Mouse (Mus musculus): ENCODE measurements around the gene Nhsl2.

The Nhsl2 gene

GRCm38 (mm10) chrX:102042386-102042785 lies 193.2 kb downstream of the Nhsl2 start:
- DNase-seq (ENCODE audit: low read depth, low spot score) = no peak

GRCm38 (mm10) chrX:102050552-102050951 lies 201.4 kb downstream of the Nhsl2 start:
- no peak for DNase-seq (ENCODE audit: low read depth, low spot score)

DNA sequence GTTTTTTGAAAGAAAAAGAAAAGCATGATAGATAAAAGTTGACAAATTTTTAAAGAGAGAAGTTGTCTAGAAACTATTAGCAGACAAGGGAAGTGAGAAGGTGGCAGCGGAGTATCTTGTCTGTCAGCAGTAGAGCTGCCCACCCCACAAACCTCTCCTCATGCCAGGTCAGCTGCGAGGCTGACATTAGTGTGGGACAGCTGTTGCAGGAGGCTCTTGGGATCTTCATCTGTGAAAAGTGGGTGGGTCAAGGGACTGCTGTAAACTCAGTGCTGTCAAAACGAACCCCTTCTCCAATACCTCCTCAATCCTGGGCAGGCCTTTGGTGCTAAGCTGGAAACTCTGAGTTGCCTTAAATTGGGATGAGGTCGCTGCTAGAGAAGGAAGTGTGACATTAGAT lies 202.0 kb downstream of the Nhsl2 start:
- DNase-seq (ENCODE audit: low read depth, low spot score) = no peak

DNA sequence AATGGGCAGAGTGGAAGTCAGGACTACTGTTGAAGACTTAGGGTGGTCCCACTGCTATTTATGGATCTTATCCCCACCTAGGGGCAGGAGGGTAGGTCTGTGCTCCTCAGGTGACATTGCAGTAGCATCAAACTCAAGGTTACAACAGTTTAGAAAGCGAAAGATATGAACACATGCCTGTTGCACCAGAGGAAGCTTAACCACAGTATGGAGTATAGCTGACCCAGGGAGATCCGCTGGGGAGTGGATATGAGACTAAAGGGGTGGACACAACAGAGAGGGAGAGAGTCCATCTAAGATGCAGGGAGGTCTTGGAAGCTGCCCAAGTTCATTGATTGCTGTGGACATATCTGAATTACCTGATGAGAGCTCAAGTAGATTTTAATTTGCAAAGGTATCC lies 204.2 kb downstream of the Nhsl2 start:
- no peak for DNase-seq (ENCODE audit: low read depth, low spot score)

- no peak for DNase-seq (ENCODE audit: low read depth, low spot score)
Observed at GRCm38 (mm10) chrX:102054009-102054408, 204.8 kb downstream of the Nhsl2 start.

DNA sequence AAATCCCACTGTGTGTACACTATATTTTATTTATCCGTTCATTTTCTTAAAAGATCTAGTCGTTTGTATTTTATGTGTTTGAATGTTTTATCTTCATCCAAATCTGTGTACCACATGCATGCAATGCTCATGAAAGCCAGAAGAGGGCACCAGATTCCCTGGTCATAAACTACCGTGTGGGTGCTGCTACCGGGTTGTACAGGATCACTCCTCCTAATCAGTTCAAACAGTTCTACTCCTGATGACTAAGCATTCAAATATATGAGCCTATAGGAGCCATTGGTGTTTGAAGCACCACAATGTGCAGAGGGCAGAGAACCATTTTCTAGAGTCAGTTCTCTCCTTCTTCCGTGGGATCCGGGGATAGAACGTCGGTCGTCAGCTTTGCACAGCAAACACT lies 210.3 kb downstream of the Nhsl2 start:
- DNase-seq (ENCODE audit: low read depth, low spot score) = peak; percentile 38

DNA sequence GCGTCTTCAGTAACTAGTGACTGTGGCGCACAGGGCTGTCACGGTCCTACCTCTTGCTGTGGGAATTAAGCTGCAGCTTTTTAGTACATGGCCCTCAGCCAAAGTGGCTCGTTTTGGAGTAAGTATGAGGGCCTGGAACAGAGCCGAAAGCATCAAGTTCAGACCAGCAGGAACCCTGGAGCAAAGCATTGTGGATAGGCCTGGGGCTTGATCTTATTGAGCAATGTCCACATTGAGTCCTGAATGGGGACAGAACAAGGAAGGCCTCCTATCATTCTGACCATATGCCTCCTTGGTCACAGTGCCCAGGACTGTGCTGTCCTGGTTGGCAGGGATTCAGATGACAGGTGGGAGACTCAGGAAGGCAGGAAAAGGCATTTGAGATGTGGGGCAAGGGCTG lies 211.1 kb downstream of the Nhsl2 start:
- no peak for DNase-seq (ENCODE audit: low read depth, low spot score)

- DNase-seq (ENCODE audit: low read depth, low spot score) = no peak
Observed at GRCm38 (mm10) chrX:102060891-102061290, 211.7 kb downstream of the Nhsl2 start.

DNA sequence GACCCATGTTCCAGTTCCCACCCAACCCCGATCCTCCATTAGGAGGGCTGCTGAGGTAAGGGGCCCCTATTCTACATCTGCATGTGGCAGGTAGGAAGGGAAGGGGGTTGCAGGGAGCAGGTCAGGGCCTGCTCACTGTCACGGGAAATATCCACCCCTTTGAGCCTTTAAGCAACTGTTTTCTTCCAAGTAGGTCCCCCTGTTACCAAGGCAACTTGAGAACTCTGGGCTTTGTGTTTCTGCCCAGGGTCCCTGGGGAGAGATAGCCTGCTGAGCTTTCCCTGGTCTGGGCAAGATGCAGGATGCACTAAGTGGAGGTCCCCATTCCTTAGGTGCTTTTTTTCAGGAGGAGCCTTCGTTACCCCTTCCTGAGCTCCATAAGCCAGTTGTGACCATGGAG lies 214.9 kb downstream of the Nhsl2 start:
- no peak for DNase-seq (ENCODE audit: low read depth, low spot score)

GRCm38 (mm10) chrX:102065213-102065775 lies 216.1 kb downstream of the Nhsl2 start:
- DNase-seq (ENCODE audit: low read depth, low spot score) = no peak

- DNase-seq (ENCODE audit: low read depth, low spot score) = peak; percentile 64
Observed at GRCm38 (mm10) chrX:102066134-102066533, 216.9 kb downstream of the Nhsl2 start.

DNA sequence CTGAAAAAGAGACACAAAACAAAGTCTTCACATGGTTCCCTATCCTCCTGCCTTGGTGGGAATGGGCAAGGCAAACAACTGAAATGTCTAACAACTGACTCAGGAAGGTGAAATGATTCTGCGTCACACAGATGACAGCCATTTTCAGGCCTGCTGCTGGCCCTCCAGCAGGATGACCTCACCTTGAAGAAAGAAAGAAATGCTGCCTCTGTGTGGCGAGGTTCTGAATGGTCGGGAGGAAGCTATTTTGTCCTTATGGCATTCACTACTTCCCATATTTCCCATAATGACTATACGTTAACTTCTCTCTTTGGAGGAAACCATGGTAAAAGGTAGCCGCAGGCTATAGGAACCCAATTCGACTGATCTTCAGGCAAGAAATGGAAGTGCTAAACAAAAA lies 217.9 kb downstream of the Nhsl2 start:
- no peak for DNase-seq (ENCODE audit: low read depth, low spot score)

DNA sequence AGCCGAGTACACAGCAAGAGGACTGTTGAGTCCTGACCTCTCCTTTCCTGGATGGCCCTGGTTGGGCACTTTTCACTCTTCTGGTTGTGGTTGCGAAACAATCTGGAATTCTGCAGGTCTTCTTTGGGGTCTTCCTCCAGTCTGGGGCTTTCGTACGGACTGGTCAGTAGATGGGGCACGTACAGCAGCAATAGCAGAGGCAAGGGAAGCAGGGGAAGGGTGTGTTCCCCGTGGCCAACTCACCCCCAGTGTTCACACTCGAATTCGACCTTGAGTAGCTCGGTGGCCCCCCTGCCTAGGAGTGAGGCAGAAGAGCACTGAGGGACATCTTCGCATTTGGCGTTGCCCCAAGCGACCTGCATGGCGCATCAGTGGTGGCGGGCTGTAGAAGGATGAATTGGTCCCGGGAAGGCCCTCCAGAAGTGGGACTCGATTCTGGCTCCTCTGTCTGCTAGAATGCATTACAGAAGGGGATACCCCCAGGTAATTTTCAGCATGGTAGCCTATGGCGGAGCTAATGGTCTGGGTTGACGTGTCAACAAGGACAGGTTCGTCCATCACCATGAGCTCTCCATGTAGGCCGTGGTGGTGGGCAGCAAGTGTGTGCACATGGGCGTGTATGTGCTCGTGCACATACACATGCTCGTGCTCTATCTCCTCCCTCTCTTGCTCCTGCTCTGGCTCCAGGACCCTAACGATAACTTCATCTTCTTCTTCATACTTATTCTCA lies 219.8 kb downstream of the Nhsl2 start:
- DNase-seq (ENCODE audit: low read depth, low spot score) = no peak

DNA sequence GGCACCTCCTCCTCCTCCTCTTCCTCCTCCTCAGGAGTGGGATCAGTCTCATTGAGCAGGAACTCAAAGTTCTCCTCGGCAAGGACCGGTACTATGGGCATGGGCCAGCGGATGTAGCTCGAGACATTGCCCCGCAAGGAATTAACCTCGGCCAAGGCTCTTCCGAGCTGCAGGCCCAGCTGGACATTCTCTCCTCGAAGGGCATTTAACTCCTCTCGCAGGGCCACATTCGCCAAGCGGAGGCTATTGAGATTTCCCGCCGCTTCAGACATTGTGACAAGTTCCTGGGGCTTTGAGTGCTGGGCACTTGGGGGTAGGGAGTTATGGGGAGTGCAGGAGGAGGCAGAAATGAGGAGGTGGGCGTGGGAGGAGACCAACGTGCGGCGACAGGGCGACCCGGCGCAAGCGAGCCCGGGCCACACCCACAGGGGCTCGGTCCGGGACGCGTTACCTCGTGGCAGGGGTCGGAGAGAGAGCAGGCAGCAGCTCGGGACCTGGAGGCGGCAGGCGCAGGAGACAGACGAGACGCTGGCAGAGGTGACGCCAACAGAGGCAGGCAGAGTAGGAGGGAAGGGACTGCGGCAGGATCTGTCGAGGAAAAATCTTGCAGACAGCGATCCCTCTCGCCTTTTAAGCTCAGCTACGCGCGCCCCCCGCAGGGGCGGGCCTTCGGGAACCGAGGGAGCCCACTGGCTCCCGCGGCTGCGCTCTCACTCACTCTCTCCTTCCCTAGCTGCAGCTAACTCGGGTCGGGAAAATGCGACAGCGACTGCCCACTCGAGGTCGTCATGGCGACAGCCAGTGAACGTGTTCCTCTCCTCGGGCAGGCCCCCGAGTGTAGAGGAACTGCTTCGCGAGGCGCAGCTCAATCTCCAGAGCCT lies 221.6 kb downstream of the Nhsl2 start, which contains the start of gene Rtl5:
Gene Rtl5 (minus strand): TSS at position 714 of the 881 bp plus-strand sequence.
- peak; percentile 68 for DNase-seq (ENCODE audit: low read depth, low spot score)

- no peak for DNase-seq (ENCODE audit: low read depth, low spot score)
Observed at GRCm38 (mm10) chrX:102071517-102071916, 222.3 kb downstream of the Nhsl2 start.

- no peak for DNase-seq (ENCODE audit: low read depth, low spot score)
Observed at GRCm38 (mm10) chrX:102073605-102074325, 224.6 kb downstream of the Nhsl2 start.

GRCm38 (mm10) chrX:102074435-102074834 lies 225.2 kb downstream of the Nhsl2 start:
- DNase-seq (ENCODE audit: low read depth, low spot score) = no peak

DNA sequence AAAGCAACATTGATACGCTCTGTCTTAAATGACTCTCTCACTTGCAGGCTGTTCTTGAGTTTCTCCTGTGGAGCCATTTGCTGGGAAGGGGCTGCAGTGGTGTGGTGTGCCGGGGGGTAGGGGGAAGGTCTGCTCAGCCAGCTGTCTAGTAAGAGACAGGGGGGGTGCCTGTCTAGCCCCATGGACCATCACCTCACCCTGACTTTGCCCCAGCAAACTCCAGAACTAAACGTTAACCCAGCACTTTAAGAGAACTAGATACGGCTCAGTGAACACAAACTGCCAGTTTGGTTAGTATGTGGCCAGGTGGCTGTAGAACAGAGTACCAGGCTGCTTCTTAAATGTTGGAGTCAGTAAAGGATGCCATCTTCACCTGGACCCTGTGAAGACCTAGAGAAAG lies 226.0 kb downstream of the Nhsl2 start:
- no peak for DNase-seq (ENCODE audit: low read depth, low spot score)

GRCm38 (mm10) chrX:102076886-102077765 lies 227.9 kb downstream of the Nhsl2 start:
- DNase-seq (ENCODE audit: low read depth, low spot score) = no peak

DNA sequence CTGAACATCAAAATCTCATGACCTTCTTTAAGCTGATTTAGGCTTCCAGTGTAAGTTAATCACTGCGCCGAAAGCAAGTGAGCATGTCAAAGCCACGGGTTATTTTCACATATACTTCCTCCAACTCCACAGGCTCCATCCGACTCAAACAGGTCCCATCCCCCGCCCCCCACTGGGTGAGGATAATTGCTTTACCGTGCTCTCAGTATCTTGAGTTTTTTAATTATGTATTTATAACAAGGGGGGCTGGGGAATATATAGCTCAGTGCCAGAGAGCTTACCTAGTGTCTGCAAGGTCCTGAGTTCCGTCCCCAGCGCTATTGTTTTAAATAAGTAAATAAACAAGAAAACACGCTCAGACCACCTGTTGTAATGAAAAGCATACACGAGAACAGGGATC lies 231.9 kb downstream of the Nhsl2 start:
- DNase-seq (ENCODE audit: low read depth, low spot score) = no peak
